Mouse (Mus musculus) CH12.LX (cell line): ENCODE results near the gene Aldh3a1. TPM values are rescaled to one million over a fixed set of nuclear protein-coding genes. Genes with fewer than 3 reads are reported as not detected.

Experiments used
- DNase-seq: peaks from one replicate; pipeline ENCODE4 v3.0.0-alpha.2; 2013; ENCODE audit errors: extremely low read depth
- H3K27ac ChIP-seq: 2 replicates; pipeline ENCODE4 v1.5.1; 2012; ENCODE audit warnings: low read depth, mild to moderate bottlenecking, control low read depth, moderate library complexity; ENCODE audit not compliant: insufficient read depth
- H3K27me3 ChIP-seq: replicated peaks from 2 replicates; pipeline ENCODE3; 2012; ENCODE audit warnings: inconsistent platforms
- H3K36me3 ChIP-seq, 2 experiments: replicated peaks in 1 of 2; 2 replicates each; pipeline versions ENCODE3 to v1.6.1; 2012; ENCODE audit warnings: inconsistent platforms in 1 of 2, low read length in 1 of 2, mild to moderate bottlenecking in 1 of 2, mixed read lengths in 1 of 2, moderate library complexity in 1 of 2; ENCODE audit not compliant: control insufficient read depth in 1 of 2, insufficient read depth in 1 of 2
- H3K4me1 ChIP-seq, 2 experiments: 2 replicates each; pipeline ENCODE4 v1.6.1; 2012; ENCODE audit warnings: inconsistent platforms in 1 of 2, moderate library complexity in 1 of 2; ENCODE audit not compliant: insufficient read depth in 2 of 2, control insufficient read depth in 1 of 2
- H3K4me2 ChIP-seq: 2 replicates; pipeline ENCODE4 v1.6.1; 2012; ENCODE audit warnings: low read depth, mild to moderate bottlenecking, control low read depth; ENCODE audit not compliant: poor library complexity, insufficient read depth, severe bottlenecking
- H3K4me3 ChIP-seq, 3 experiments: fragments of 150-350 bp in 1 of 3; sonication (generic) in 1 of 3; replicated peaks in 1 of 3; 2 replicates each; pipeline versions ENCODE3 to v1.5.1; 2011 to 2012; ENCODE audit warnings: low read depth in 2 of 3, low read length in 2 of 3, mild to moderate bottlenecking in 2 of 3, moderate library complexity in 2 of 3, control low read depth in 1 of 3, improper control_type of control experiment in 1 of 3, inconsistent platforms in 1 of 3, mixed read lengths in 1 of 3; ENCODE audit not compliant: poor library complexity in 1 of 3
- H3K79me2 ChIP-seq: replicated peaks from 2 replicates; pipeline ENCODE4 v1.6.1; 2012; ENCODE audit warnings: mild to moderate bottlenecking, moderate library complexity; ENCODE audit not compliant: control insufficient read depth, poor library complexity, insufficient read depth, severe bottlenecking; ENCODE audit errors: extremely low read depth
- H3K9ac ChIP-seq: 2 replicates; pipeline ENCODE4 v1.6.1; 2012; ENCODE audit warnings: low read depth, mild to moderate bottlenecking, control low read depth, moderate library complexity; ENCODE audit not compliant: insufficient read depth
- H3K9me3 ChIP-seq: replicated peaks from 2 replicates; pipeline ENCODE3; 2012; ENCODE audit warnings: low read length, inconsistent platforms, mixed read lengths
- BHLHE40 ChIP-seq: IDR thresholded peaks from 2 replicates; pipeline ENCODE4 v1.6.1; 2011; ENCODE audit warnings: mild to moderate bottlenecking, low read depth, low read length, improper control_type of control experiment
- CHD1 ChIP-seq: IDR thresholded peaks from 2 replicates; pipeline ENCODE4 v1.6.1; 2012; ENCODE audit warnings: low read depth, low read length, improper control_type of control experiment, inconsistent platforms
- ELF1 ChIP-seq: IDR thresholded peaks from 2 replicates; pipeline ENCODE4 v1.6.1; 2014; ENCODE audit warnings: low read depth, mild to moderate bottlenecking, inconsistent platforms, low read length, improper control_type of control experiment
- ETS1 ChIP-seq: conservative IDR thresholded peaks from 2 replicates; pipeline ENCODE4 v1.6.1; 2012; ENCODE audit warnings: low read depth, mild to moderate bottlenecking, inconsistent platforms, low read length, improper control_type of control experiment, moderate library complexity
- HCFC1 ChIP-seq: IDR thresholded peaks from 2 replicates; pipeline ENCODE4 v1.6.1; 2012; ENCODE audit warnings: low read depth, mild to moderate bottlenecking, inconsistent platforms, low read length, improper control_type of control experiment
- IRF4 ChIP-seq: IDR thresholded peaks from 2 replicates; pipeline ENCODE4 v1.6.1; 2014; ENCODE audit warnings: low read depth, mild to moderate bottlenecking, inconsistent platforms, low read length, improper control_type of control experiment
- KAT2A ChIP-seq: IDR thresholded peaks from 2 replicates; pipeline ENCODE4 v1.6.1; 2012; ENCODE audit warnings: low read length, improper control_type of control experiment, inconsistent platforms; ENCODE audit not compliant: insufficient replicate concordance
- MAX ChIP-seq: IDR thresholded peaks from 2 replicates; pipeline ENCODE4 v1.6.1; 2011; ENCODE audit warnings: low read length, improper control_type of control experiment
- MAZ ChIP-seq: IDR thresholded peaks from 2 replicates; pipeline ENCODE4 v1.6.1; 2012; ENCODE audit warnings: low read depth, mild to moderate bottlenecking, inconsistent platforms, low read length, improper control_type of control experiment, moderate library complexity
- MEF2A ChIP-seq: IDR thresholded peaks from 2 replicates; pipeline ENCODE4 v1.6.1; 2014; ENCODE audit warnings: low read depth, mild to moderate bottlenecking, inconsistent platforms, low read length, improper control_type of control experiment, borderline replicate concordance
- NELFE ChIP-seq: IDR thresholded peaks from 2 replicates; pipeline ENCODE4 v1.6.1; 2011; ENCODE audit warnings: low read depth, low read length, improper control_type of control experiment
- NRF1 ChIP-seq: IDR thresholded peaks from 2 replicates; pipeline ENCODE4 v1.6.1; 2014; ENCODE audit warnings: low read depth, mild to moderate bottlenecking, inconsistent platforms, low read length, improper control_type of control experiment, moderate library complexity
- POLR2A ChIP-seq: IDR thresholded peaks from 2 replicates; pipeline ENCODE4 v1.6.1; 2011; ENCODE audit warnings: low read depth, mild to moderate bottlenecking, improper control_type of control experiment, low read length
- POLR2AphosphoS2 ChIP-seq: IDR thresholded peaks from 2 replicates; pipeline ENCODE4 v1.6.1; 2011; ENCODE audit warnings: low read depth, low read length, improper control_type of control experiment
- RCOR1 ChIP-seq: conservative IDR thresholded peaks from 2 replicates; pipeline ENCODE4 v1.6.1; 2012; ENCODE audit warnings: low read depth, mild to moderate bottlenecking, inconsistent platforms, low read length, improper control_type of control experiment
- SIN3A ChIP-seq: IDR thresholded peaks from 2 replicates; pipeline ENCODE4 v1.6.1; 2012; ENCODE audit warnings: low read length, improper control_type of control experiment, inconsistent platforms
- SMC3 ChIP-seq: IDR thresholded peaks from 2 replicates; pipeline ENCODE4 v1.6.1; 2011; ENCODE audit warnings: low read depth, low read length, improper control_type of control experiment
- TBP ChIP-seq: conservative IDR thresholded peaks from 2 replicates; pipeline ENCODE4 v1.6.1; 2011; ENCODE audit warnings: low read depth, low read length, improper control_type of control experiment
- UBTF ChIP-seq: IDR thresholded peaks from 2 replicates; pipeline ENCODE4 v1.6.1; 2012; ENCODE audit warnings: low read depth, mild to moderate bottlenecking, inconsistent platforms, low read length, improper control_type of control experiment, moderate library complexity
- USF2 ChIP-seq: conservative IDR thresholded peaks from 2 replicates; pipeline ENCODE4 v1.6.1; 2011; ENCODE audit warnings: low read depth, low read length, improper control_type of control experiment
- ZMIZ1 ChIP-seq: IDR thresholded peaks from 2 replicates; pipeline ENCODE4 v1.6.1; 2012; ENCODE audit warnings: low read depth, mild to moderate bottlenecking, inconsistent platforms, low read length, improper control_type of control experiment
- ZNF384 ChIP-seq: IDR thresholded peaks from 2 replicates; pipeline ENCODE4 v1.6.1; 2012; ENCODE audit warnings: low read depth, low read length, improper control_type of control experiment, inconsistent platforms
- dilution Hi-C: fragments of 300-500 bp; cut with MboI; formaldehyde crosslinking; loops from 2 replicates; pipeline ENCODE4 v1.14.3; 2020; ENCODE audit warnings: low sequenced_read_pairs; ENCODE audit not compliant: extremely low pct_unique_long_range_greater_than_20kb, extremely low pct_ligation_motif_present
- in situ Hi-C: fragments of 300-500 bp; cut with MboI; formaldehyde crosslinking; loops from 3 replicates; pipeline ENCODE4 v1.14.3; 2019; ENCODE audit warnings: low sequenced_read_pairs, low pct_ligation_motif_present, low pct_unique_long_range_greater_than_20kb, mixed read lengths
- polyA plus RNA-seq: library from polyadenylated mRNA; unstranded; fragments of >175 nt; gene quantifications from 2 replicates; pipeline ENCODE4 v1.2.1, GENCODE M21; 2012; ENCODE audit warnings: low read depth; ENCODE audit not compliant: insufficient read length
- total RNA-seq, 2 experiments: library from RNA; depleted of rRNA; stranded (reverse); fragments of 300-350 nt in 1 of 2; fragments of >200 nt in 1 of 2; gene quantifications; 2 replicates each; pipeline ENCODE4 v1.2.3; 2012 to 2014

Aldh3a1 gene
- total and polyA plus RNA-seq, 3 experiments = 0.12 to 0.25 (median 0.13) TPM

DNA sequence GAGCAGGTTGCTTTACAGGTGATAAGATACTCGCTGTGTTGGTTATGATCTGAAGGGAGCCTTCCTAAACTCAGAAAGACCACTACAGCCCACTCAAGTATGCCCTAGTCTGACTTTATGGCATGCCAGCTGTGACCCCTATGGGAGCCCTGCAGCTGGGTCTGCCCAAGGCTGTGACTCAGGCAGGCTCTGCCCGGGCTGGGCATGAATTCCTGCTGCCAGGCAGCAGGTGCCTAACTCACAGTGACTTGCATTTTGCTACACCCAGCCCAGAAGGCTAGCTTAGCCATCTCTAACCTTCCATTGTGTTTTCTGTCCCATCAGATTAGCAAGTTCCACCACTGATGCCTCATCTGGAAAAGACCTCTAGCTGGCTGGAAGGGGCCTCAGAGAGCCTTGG is 4.5 kb upstream of the Aldh3a1 start:
- dilution Hi-C loops = no loop called here
- DNase-seq = no peak

DNA sequence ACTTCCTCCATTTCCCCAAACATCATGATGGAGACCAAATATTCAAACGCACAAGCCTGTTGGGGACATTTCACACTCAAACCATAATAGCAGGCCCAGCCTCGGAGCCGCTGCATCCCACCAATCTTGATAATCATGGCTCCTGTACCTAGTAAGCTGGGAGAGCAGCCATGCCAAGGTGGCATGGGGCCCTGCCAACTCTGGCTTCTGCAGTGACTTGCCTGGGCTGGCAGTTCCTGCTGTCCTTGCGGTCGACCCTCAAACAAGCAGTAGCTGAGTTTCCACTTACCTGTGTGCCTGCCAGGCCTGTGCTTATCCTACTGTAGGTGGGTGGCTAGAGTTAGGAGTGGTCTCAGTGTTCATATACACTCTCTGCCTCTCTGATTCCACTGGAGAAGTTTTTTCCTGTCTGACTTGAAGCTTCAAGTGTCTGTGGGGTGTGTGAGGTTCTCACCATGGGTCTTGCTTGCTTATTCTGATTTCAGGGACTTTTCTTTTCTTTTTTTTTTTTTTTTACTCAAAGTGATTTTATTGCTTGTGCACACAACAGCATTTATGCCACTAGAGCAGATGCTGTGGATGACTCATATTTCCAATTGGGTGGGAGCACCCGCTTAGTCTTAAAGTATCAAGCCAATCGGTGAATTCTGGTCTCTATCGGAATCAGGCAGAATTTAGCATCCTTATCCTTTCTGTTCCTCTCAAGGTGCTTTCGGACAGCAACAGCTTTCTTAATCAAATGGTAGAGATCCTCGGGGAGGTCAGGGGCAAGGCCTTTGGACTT is 2.0 kb upstream of the Aldh3a1 start:
- no peaks in the 10 kb centered on the region for H3K36me3 ChIP-seq
- H3K4me1 ChIP-seq = peaks cover 10 to 15% of the 10 kb centered on the region in 2 experiments; a peak in 3 of 4 replicates
- TF ChIP-seq SIN3A (no peak), POLR2A (no peak), ZNF384 (no peak), USF2 (no peak), NRF1 (no peak), RCOR1 (no peak), IRF4 (no peak), BHLHE40 (no peak), TBP (no peak), ETS1 (no peak), POLR2AphosphoS2 (no peak), MEF2A (no peak), MAX (no peak), NELFE (no peak), MAZ (no peak), HCFC1 (no peak)
- in situ Hi-C loops = no loop called here
- no peak overlapping the region for H3K9ac ChIP-seq
- no peak overlapping the region for H3K27ac ChIP-seq
- H3K27me3 ChIP-seq = peaks cover 4% of the 10 kb centered on the region
- H3K79me2 ChIP-seq = no peaks in the 10 kb centered on the region
- H3K4me3 ChIP-seq = no peak overlapping the region
- dilution Hi-C loops = no loop called here
- no peak for DNase-seq
- no peak overlapping the region for H3K4me2 ChIP-seq
- H3K9me3 ChIP-seq = no peaks in the 10 kb centered on the region

More for the DNA sequence above, 4.5 kb upstream of the Aldh3a1 start:
- no peaks in the 10 kb centered on the region for H3K79me2 ChIP-seq
- no peak overlapping the region for H3K9ac ChIP-seq
- H3K4me3 ChIP-seq = no peak overlapping the region
- in situ Hi-C loops = no loop called here
- no peaks in the 10 kb centered on the region for H3K9me3 ChIP-seq
- peaks cover under 1 to 7% of the 10 kb centered on the region in 2 experiments; a peak in 2 of 4 replicates for H3K4me1 ChIP-seq
- H3K4me2 ChIP-seq = no peak overlapping the region
- no peaks in the 10 kb centered on the region for H3K27me3 ChIP-seq
- TF ChIP-seq CHD1 (no peak), ELF1 (no peak), ZMIZ1 (no peak), SMC3 (no peak), HCFC1 (no peak), POLR2AphosphoS2 (no peak), NELFE (no peak), UBTF (no peak), ETS1 (no peak), KAT2A (no peak), MEF2A (no peak)
- TF ChIP-seq, all 38 proteins: peak for 0
- no peak overlapping the region for H3K27ac ChIP-seq
- H3K36me3 ChIP-seq = no peaks in the 10 kb centered on the region
